In the genomic region with DNA sequence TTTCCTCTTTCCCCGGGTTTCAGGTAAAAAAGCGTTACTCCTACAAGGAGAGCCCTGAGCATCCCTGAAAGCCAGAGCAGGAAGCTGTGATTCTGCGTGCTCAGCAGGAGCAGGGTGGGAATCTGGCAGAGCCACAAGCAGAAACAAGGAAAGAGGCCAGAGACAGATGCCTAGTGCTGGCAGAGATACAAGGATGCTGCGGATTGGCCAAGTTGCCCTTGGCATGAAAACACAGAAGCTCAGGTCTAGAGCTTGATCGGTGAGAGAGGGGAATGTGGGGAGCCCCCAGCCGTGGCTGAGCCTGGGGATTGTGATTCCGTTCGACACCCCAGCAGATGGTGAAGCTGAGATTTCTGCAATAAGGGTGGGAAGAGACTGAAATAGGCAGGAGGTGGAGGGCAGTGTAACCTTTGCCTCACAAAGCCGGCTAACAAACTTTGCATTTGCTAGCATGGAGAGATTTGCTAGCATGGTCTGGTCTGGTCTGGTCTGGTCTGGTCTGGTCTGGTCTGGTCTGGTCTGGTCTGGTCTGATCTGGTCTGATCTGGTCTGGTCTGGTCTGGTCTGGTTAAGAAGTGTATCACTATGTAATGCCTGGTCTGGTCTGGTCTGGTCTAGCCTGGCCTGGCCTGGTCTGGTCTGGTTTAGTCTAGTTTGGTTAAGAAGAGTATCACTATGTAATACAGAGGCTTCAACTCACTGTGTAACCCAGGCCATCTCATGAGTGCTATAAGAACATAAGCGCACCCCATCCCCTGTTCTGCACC, we compare ENCODE assay signal across 8 mouse cellular contexts. TPM values are rescaled to one million over a fixed set of nuclear protein-coding genes. Genes with fewer than 3 reads are reported as not detected.
DNase-seq lines count a peak whose midpoint lies in the region; ATAC-seq lines count a peak whose summit lies in the region.
"Had no signal": no experiment of that assay in that cellular context is flagged by ENCODE, and none has a peak within 500 bp of the region (broad histone marks: within the 10 kb centered on the region; RNA-seq: fewer than 3 reads in every experiment).

No protein-coding gene starts in this region.

- no peaks in the 10 kb centered on the region for H3K9me3 ChIP-seq in midbrain, embryonic 10.5 days (replicated peaks)
- H3K9me3 ChIP-seq in midbrain, embryonic 11.5 days (ENCODE audit: control insufficient read depth, low read length), result no peaks in the 10 kb centered on the region

- no peak for ATAC-seq in midbrain, embryonic 11.5 days (ENCODE audit: low FRiP score)
- ATAC-seq in granulocyte monocyte progenitor cell, adult 5-6 weeks (replicated peaks; ENCODE audit: poor library complexity, severe bottlenecking), result no peak

- peaks cover 16% of the 10 kb centered on the region; the same call in 1 of the 2 replicates for H3K4me1 ChIP-seq in midbrain, embryonic 10.5 days
- no peaks in the 10 kb centered on the region for H3K4me1 ChIP-seq in midbrain, embryonic 11.5 days (ENCODE audit: control insufficient read depth, insufficient read depth, low read length)

- H3K4me3 ChIP-seq in midbrain, embryonic 10.5 days, result no peak overlapping the region
- no peak overlapping the region for H3K4me3 ChIP-seq in midbrain, embryonic 11.5 days (ENCODE audit: low read depth, low read length)

- no peak for DNase-seq in midbrain, embryonic 10.5 days (ENCODE audit: low spot score)
- DNase-seq in midbrain, embryonic 11.5 days (ENCODE audit: low spot score, missing footprints), result no peak
- peak; percentile 27 for DNase-seq in fibroblast of lung, adult 2 months (ENCODE audit: low read depth)
- DNase-seq in left cerebral cortex, adult 11 months (ENCODE audit: low spot score), result peak; percentile 41
- peak; percentile 59 for DNase-seq in telencephalon, adult 2 months (ENCODE audit: low read depth, low spot score)
- no peak for DNase-seq in spleen, postnatal 4 days (ENCODE audit: low spot score in 2 of 2)

- H3K27ac ChIP-seq in midbrain, embryonic 10.5 days (replicated peaks), result peak overlapping the region; percentile 13; the same call in 1 of the 2 replicates
- H3K27ac ChIP-seq in midbrain, embryonic 11.5 days (ENCODE audit: low read depth, low read length), result no peak overlapping the region

- no peak overlapping the region for H3K4me2 ChIP-seq in midbrain, embryonic 11.5 days

- no peaks in the 10 kb centered on the region for H3K27me3 ChIP-seq in midbrain, embryonic 10.5 days (ENCODE audit: low read depth, poor library complexity, severe bottlenecking)
- no peaks in the 10 kb centered on the region for H3K27me3 ChIP-seq in midbrain, embryonic 11.5 days (ENCODE audit: control insufficient read depth, insufficient read depth, low read length)

- H3K36me3 ChIP-seq in midbrain, embryonic 10.5 days, result no peaks in the 10 kb centered on the region
- H3K36me3 ChIP-seq in midbrain, embryonic 11.5 days (ENCODE audit: control insufficient read depth, insufficient read depth, low read length), result no peaks in the 10 kb centered on the region

- 86% methylated on average over 10 of the region's 10 CpGs for WGBS in midbrain, embryonic 10.5 days
- 78% methylated on average over 10 of the region's 10 CpGs for WGBS in midbrain, embryonic 11.5 days

- H3K9ac ChIP-seq in midbrain, embryonic 11.5 days (ENCODE audit: low read length), result no peak overlapping the region

RNA-seq across cellular contexts. Expression of a gene that starts 50.4 kb away (rescaled TPM):
- polyA plus RNA-seq in midbrain, embryonic 10.5 days (2016; fragmentation: Nextera tagmentation; extraction: Ambion mirVana), result 1.1 and 1.9 TPM in 2 replicates
- 1.7 and 2.1 TPM in 2 replicates for polyA plus RNA-seq in midbrain, embryonic 11.5 days (2014; fragmentation: Nextera tagmentation; extraction: Ambion mirVana)
- not detected in 2 replicates for total RNA-seq in granulocyte monocyte progenitor cell, adult 5-6 weeks (2014; fragmentation: Nextera tagmentation)
- total RNA-seq in granulocyte monocyte progenitor cell, adult 5-6 weeks (2017), result not detected in 2 replicates
- total RNA-seq: neutrophil, adult 5-6 weeks had no signal

Comparison
In these comparisons a context has a peak if more than half of its experiments do, and no peak if none do; other contexts are left out.
1. DNase-seq: peak in fibroblast of lung, adult 2 months (single experiment), left cerebral cortex, adult 11 months (single experiment) and telencephalon, adult 2 months (single experiment); none in midbrain, embryonic 10.5 days (single experiment), midbrain, embryonic 11.5 days (single experiment) and spleen, postnatal 4 days (0 of 2).